Mouse (Mus musculus) left cerebral cortex, adult 2 months (tissue): Measurements from ENCODE around the gene Magi1. TPM values are rescaled to one million over a fixed set of nuclear protein-coding genes. Genes with fewer than 3 reads are reported as not detected.

ENCODE experiments used
- DNase-seq, 2 experiments: peaks; one replicate each; pipeline ENCODE4 v3.0.0; 2021 to 2022; ENCODE audit warnings: low spot score in 2 of 2, mixed read lengths in 1 of 2; ENCODE audit errors: extremely low spot score in 1 of 2
- H3K27ac ChIP-seq: fragments of 200-600 bp; 2 replicates; pipeline ENCODE4 v1.8.1; 2022
- H3K4me3 ChIP-seq: fragments of 200-600 bp; 2 replicates; pipeline ENCODE4 v1.8.1; 2022
- CTCF ChIP-seq: fragments of 200-600 bp; IDR thresholded peaks from 2 replicates; pipeline ENCODE4 v1.8.1; 2022; ENCODE audit warnings: antibody characterized with exemption, mild to moderate bottlenecking, moderate library complexity
- intact Hi-C: fragments of 180-260 bp; cut with DNase I; formaldehyde crosslinking; loops from one replicate; pipeline ENCODE4 v1.15.1; 2025
- total RNA-seq, 2 experiments: library from RNA; stranded (reverse); gene quantifications; 2 replicates each; pipeline ENCODE4 v1.2.3; 2021

The Magi1 gene
- total RNA-seq, 2 experiments from 2014 or later, result 87.5 to 94.2 TPM

- no peak overlapping the region for H3K4me3 ChIP-seq
- DNase-seq, result no peak
- no peak for TF ChIP-seq CTCF
- intact Hi-C loops, result no loop called here
- no peak overlapping the region for H3K27ac ChIP-seq
Observed at GRCm38 (mm10) chr6:93805407-93805936, 478.2 kb downstream of the Magi1 start.

GRCm38 (mm10) chr6:93802390-93802789 lies 481.3 kb downstream of the Magi1 start:
- intact Hi-C loops, result no loop called here
- no peak overlapping the region for H3K4me3 ChIP-seq
- no peak for DNase-seq
- H3K27ac ChIP-seq, result no peak overlapping the region
- TF ChIP-seq CTCF, result no peak

GRCm38 (mm10) chr6:93800465-93800864 lies 483.3 kb downstream of the Magi1 start:
- DNase-seq, result no peak
- TF ChIP-seq CTCF, result no peak
- intact Hi-C loops, result no loop called here
- Histone ChIP-seq H3K27ac (no peak overlapping the region), H3K4me3 (no peak overlapping the region)

GRCm38 (mm10) chr6:93792309-93793215 lies 491.2 kb downstream of the Magi1 start:
- no peak for DNase-seq
- Histone ChIP-seq H3K27ac (peak overlapping the region; percentile 21; the same call in 1 of the 2 replicates), H3K4me3 (no peak overlapping the region)
- intact Hi-C loops, result no loop called here
- no peak for TF ChIP-seq CTCF

DNA sequence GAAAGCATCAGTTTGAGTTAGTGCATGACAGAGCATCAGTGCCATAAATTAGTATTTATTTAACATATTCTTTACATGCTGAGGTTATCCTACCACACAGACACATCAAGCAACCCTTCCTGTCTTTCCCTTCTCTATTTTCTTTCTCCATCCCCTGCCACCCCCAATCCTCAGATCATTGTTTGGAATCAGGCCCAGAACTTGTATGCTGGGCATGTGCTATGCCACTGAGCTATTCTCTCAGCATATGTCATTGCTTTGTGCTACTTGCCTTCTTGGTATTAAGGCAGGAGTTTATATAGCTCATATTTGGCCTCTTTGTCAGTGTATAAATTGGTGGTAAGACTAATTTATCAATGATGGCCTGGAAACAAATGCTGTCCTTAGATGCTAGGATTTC lies 494.0 kb downstream of the Magi1 start:
- DNase-seq, result no peak
- Histone ChIP-seq H3K27ac (no peak overlapping the region), H3K4me3 (no peak overlapping the region)
- TF ChIP-seq CTCF, result no peak
- intact Hi-C loops, result loop anchor here (5.0 kb wide), 2 partner anchors 58 to 123 kb away; no protein-coding TSS in a partner anchor

DNA sequence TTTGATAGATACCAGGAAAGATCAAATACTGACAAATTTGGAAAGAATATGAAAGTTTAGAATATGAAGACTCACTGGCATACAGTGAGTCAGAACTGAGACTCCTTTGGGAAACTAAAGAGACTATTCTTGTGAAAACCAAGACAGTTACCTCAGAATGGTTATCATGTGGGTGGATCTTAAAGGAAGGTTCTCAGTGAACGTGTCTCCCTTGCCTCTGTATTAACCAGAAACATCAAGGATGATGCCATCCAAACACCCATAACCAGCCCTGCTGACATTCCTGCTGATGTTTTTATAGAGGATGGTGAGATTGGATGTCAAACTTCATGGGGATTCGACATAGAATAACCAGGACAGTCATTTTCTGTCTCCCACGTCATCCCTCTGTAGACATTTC lies 496.7 kb downstream of the Magi1 start:
- intact Hi-C loops, result loop anchor here (5.0 kb wide), 2 partner anchors 60 to 125 kb away; no protein-coding TSS in a partner anchor
- no peak overlapping the region for H3K4me3 ChIP-seq
- DNase-seq, result no peak
- TF ChIP-seq CTCF, result no peak
- peak overlapping the region; percentile 51; the same call in 1 of the 2 replicates for H3K27ac ChIP-seq

GRCm38 (mm10) chr6:93786220-93786619 lies 497.5 kb downstream of the Magi1 start:
- no peak overlapping the region for H3K4me3 ChIP-seq
- no peak overlapping the region; the same call in 1 of the 2 replicates for H3K27ac ChIP-seq
- intact Hi-C loops, result loop anchor here (5.0 kb wide), 2 partner anchors 61 to 126 kb away; no protein-coding TSS in a partner anchor
- TF ChIP-seq CTCF, result no peak
- DNase-seq, result no peak

DNA sequence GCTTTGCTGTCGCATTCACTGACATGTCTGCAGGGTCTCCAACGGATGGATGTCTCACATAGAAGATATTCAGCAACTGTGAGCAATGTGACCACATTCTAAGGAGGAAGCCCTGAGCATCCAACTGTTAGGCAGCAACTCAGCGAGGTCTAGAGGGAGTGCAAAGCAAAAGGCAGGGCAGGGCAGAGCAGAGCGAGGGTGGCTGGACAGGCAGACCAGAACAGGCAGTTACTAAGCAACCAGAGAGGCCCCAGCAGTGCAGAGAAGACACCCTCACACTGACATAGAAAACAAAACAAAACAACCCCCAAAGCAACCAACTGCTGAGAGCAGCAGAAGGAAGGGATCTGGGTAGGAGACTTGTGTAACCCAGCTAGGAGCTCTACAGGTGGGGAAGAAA lies 512.6 kb downstream of the Magi1 start:
- DNase-seq, result no peak
- Histone ChIP-seq H3K4me3 (no peak overlapping the region), H3K27ac (no peak overlapping the region)
- no peak for TF ChIP-seq CTCF
- intact Hi-C loops, result no loop called here

GRCm38 (mm10) chr6:93770283-93771025 lies 513.3 kb downstream of the Magi1 start:
- no peak for TF ChIP-seq CTCF
- no peak overlapping the region for H3K4me3 ChIP-seq
- H3K27ac ChIP-seq, result no peak overlapping the region; the same call in 1 of the 2 replicates
- intact Hi-C loops, result no loop called here
- DNase-seq, result no peak

GRCm38 (mm10) chr6:93758114-93758513 lies 525.6 kb downstream of the Magi1 start:
- intact Hi-C loops, result loop anchor here (2.0 kb wide), 1 partner anchor 155 kb away; no protein-coding TSS in a partner anchor
- H3K27ac ChIP-seq, result peak overlapping the region; percentile 36; the same call in 1 of the 2 replicates

DNA sequence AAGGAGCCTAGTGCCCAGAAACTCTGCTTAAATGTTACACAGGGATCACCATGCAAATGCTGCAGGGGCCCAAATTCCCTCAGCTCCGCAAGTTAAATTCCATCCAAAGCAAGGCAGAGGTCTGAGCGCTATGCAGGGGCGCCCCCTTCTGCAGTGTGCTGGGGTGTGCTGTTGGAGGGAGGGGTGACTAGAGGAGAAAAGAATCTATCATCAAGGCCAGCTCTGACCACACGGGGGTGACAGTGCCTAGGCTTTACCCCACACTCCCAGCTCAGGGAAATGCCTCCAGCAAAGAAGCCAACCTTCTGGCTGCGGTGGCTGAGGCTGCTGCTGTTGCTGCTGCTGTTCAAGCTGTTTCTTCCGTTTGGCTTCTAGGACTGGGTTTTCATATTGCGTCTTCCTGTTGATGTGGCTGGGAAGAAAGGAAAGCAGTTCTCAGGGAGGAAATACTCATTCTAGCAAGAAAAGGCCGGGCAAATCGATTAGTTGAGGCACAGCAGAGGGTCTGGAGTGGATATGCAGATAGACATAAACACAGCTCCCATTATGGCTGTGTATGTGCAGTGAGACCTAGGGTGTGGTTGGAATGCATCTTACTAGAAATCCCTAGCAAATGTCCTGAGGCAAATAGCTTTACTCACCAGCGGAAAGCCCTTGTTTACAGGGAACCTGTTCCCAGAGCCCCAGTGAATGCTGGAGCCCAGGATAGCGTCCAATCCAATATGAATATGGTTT lies 526.2 kb downstream of the Magi1 start:
- peak; percentile 82 to 85 for DNase-seq
- TF ChIP-seq CTCF, result peak; percentile 90
- intact Hi-C loops, result loop anchor here (1.0 to 2.0 kb wide), 3 partner anchors 155 to 297 kb away; no protein-coding TSS in a partner anchor
- no peak overlapping the region for H3K4me3 ChIP-seq
- H3K27ac ChIP-seq, result peak overlapping the region; percentile 36; the same call in 1 of the 2 replicates

More at GRCm38 (mm10) chr6:93758114-93758513, 525.6 kb downstream of the Magi1 start:
- no peak for DNase-seq
- H3K4me3 ChIP-seq, result no peak overlapping the region
- TF ChIP-seq CTCF, result no peak
